Mouse (Mus musculus): ENCODE measurements at regions not wholly inside any gene's neighbourhood (a gene's known extent, or its start where the extent isn't known, plus 50 kb on each side); places are given as distances from the start of the nearest gene placed in this dataset.

DNA sequence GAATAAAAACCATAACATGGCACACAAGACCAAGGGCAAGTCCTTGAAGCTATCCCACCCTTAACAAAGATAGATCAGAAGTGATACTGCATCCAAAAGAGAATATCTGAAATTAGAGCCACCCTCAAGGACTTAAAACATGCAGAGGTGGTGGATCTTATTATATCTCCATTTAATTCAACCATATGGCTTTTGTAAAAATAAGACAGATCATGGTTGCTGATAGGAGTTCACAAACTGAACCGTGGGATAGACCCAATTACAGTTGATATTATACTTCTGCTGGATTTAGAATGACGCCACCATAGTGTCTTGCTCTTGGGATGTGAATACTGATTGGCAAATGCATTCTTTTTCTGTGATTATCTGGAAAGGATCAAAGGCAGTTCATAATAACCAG, 84.5 kb upstream of the F13a1 start:
- no peak for TF ChIP-seq CTCF (IDR thresholded peaks at IDR 0.05)
- intact Hi-C loops (cut with DNase I), result no loop called here
- Histone ChIP-seq H3K27ac (no peak overlapping the region), H3K4me3 (no peak overlapping the region)
- DNase-seq, result no peak

DNA sequence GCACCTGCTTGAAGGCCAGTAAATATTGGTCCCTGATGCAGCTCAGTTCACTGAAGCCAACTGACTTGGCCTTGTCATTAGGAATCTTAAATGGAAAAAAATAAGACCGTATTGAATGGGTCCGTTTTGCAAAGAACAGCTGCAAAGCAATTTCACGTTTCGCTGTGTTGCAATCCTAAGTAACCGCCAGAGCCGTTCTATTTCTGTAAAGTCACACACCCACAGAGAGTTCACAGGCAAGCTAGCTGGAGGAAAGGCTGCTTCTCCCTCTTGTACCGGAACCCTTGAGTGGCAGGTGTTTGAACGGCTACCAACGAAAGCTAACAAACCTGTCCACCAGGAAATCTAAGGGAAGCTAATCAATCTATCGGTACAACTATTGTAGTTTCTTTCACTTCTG, 80.6 kb upstream of the F13a1 start:
- intact Hi-C loops (cut with DNase I), result no loop called here
- Histone ChIP-seq H3K27ac (peak overlapping the region; percentile 2; the same call in 1 of the 2 replicates), H3K4me3 (peak overlapping the region; percentile 25)
- TF ChIP-seq CTCF (IDR thresholded peaks at IDR 0.05), result no peak
- DNase-seq, result peak; percentile 63

DNA sequence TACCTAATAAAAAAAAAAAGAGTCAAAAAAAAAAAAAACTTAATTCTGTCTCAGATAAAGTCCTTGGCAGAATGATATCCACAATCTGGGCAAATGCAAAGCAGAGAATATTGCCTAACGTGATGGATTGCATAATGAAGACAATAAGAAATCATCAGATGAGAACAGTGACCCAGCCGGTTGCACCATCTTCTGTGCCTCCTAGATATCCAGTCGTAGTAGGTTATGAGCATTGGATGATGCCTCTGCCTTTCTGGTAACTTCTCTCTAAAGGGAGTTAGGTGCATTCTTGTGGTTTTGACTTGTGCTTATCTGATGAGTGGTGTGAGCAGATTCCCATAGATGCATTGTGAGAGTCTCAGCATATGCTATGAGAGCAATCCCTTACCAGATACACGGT, 71.6 kb upstream of the F13a1 start:
- Histone ChIP-seq H3K27ac (no peak overlapping the region), H3K4me3 (no peak overlapping the region)
- intact Hi-C loops (cut with DNase I), result no loop called here
- DNase-seq, result no peak
- no peak for TF ChIP-seq CTCF (IDR thresholded peaks at IDR 0.05)

DNA sequence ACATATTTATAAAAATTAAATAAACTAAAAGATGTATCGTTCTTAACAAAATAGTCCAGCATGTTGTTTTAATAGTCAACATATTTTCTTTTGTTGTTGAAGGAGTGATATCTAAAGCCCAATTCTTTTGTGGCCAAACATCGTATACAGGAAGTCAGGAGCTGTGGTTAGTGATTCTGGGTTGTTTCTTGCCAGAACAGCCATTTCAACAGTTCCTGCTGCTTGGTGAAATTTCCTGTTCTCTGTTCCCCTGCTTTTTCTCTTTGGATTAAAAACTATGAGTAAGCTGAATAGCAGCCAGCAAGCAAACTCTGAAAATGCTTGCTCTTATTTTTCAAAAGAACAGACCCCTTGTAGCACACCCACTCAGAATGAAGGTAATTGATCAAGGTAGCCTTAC, 70.2 kb upstream of the F13a1 start:
- intact Hi-C loops (cut with DNase I), result no loop called here
- DNase-seq, result no peak
- Histone ChIP-seq H3K27ac (no peak overlapping the region), H3K4me3 (no peak overlapping the region)
- no peak for TF ChIP-seq CTCF (IDR thresholded peaks at IDR 0.05)

DNA sequence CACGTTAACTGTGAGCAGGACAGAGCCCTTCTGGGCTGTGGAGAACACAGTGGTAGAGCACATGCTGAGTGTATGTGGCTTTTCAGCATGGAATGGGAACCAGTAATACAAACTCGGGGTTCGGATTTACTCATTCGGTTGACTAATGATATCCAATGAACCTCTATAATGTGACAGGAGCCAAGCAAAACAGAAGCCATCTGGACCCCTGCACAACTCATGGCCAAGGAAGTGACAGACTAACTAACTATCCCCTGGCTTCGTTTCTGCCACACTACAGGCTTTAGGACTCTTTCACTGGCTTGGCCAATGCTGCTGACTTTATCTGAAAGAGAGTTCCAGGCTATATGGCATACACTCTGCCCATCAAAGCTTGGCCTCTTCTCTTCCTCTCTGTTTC, 64.3 kb upstream of the F13a1 start:
- TF ChIP-seq CTCF (IDR thresholded peaks at IDR 0.05), result no peak
- intact Hi-C loops (cut with DNase I), result no loop called here
- no peak overlapping the region for H3K27ac ChIP-seq
- no peak for DNase-seq
- no peak overlapping the region for H3K4me3 ChIP-seq

DNA sequence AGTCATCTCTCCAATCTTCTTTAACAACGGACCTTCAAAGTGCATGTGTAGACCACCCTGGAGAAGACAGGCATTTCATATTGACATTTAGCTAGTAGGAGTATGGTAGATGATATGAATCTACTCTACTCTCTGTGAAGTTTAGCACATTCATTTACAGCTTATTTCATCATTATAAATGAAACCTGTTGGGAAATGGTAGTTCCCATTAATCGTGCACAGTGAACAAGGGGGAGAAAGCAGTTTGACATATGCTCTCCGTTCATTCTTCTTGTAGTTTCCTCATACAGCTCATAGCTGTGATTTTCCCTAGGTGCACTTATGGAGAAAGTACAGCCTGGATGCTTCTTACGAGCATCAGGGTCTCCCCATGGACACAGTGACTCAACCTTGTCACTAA, 61.7 kb upstream of the F13a1 start:
- Histone ChIP-seq H3K4me3 (no peak overlapping the region), H3K27ac (no peak overlapping the region)
- intact Hi-C loops (cut with DNase I), result no loop called here
- DNase-seq, result no peak
- TF ChIP-seq CTCF (IDR thresholded peaks at IDR 0.05), result no peak

DNA sequence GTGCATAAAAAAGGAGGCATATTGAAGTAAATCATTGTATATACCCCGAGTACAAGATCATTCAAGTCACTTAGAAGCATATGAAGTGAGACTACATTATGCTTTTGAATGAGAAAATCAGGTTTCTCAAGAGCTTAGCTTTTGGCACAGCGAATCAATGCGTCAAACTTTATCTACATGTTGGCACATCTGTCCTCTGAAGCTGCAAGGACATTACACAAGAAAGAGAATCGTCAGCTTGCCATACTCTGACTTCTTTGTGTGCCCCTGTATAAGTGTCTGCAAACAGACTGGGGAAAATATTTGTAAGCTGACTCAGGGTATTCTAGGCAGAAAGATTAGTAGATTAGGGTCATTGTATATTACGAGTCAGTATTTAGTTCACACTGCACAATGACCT, 57.7 kb upstream of the F13a1 start:
- Histone ChIP-seq H3K4me3 (no peak overlapping the region), H3K27ac (no peak overlapping the region)
- intact Hi-C loops (cut with DNase I), result no loop called here
- DNase-seq, result no peak
- TF ChIP-seq CTCF (IDR thresholded peaks at IDR 0.05), result no peak

DNA sequence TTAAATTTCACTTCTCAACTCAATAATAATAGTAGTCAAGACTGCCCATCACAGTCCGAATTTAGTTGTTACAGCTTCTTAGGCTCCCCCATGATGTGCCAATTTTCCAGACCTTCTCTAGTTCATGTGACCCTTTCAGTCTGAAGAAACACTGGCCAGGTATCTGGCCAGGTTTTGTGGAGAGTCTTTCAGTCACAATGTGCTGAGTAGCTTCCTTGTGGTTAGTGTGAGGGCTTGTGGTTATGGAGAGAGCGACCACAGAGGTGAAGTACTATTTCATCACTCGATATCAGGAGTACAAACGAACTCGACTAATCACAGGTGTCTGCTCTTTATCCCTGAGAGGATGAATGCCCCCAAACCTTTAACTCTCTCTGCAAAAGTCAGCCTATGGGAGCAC, 56.0 kb upstream of the F13a1 start:
- H3K27ac ChIP-seq, result no peak overlapping the region
- TF ChIP-seq CTCF (IDR thresholded peaks at IDR 0.05), result no peak
- intact Hi-C loops (cut with DNase I), result no loop called here
- no peak overlapping the region for H3K4me3 ChIP-seq
- DNase-seq, result no peak

DNA sequence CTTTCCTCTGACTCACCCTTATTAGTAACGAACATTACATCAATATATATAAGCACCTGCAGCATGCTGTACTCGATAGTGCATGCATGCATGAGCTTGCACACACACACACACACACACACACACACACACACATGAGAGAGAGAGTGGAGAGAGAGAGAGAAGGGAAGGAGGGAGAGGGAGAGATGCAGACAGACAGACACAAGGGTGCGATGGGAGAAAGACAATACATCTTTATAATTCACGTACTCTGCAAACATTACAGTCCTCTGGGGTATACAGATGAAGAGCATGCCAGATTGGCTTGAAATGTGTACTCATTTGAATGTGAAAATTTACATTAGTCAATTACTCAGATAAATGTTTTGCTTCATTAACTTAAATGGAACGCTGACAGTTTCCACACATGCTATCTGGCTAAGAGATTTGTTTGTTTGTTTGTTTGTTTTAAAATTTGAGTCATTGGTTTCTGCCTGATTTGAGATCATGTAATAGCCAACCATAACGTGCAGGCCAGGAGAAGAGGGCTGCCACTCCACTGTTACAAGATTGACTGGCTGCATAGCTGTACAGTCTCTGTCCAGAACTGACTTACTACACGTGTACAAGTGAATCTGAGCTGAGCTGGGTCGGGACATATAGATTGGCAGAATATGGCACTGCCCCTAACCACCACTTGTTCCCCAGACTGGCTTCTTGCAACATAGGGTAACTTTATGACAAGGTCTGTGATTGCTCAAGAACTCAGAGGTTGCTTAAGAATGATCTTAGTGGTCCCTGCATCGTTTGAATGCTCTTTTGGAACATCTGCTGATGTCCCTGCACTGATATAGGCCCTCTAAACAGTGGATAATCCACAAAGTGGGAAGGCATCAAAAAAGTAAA, 54.6 kb upstream of the F13a1 start:
- H3K27ac ChIP-seq, result no peak overlapping the region
- H3K4me3 ChIP-seq, result no peak overlapping the region
- no peak for DNase-seq
- intact Hi-C loops (cut with DNase I), result no loop called here
- TF ChIP-seq CTCF (IDR thresholded peaks at IDR 0.05), result no peak

DNA sequence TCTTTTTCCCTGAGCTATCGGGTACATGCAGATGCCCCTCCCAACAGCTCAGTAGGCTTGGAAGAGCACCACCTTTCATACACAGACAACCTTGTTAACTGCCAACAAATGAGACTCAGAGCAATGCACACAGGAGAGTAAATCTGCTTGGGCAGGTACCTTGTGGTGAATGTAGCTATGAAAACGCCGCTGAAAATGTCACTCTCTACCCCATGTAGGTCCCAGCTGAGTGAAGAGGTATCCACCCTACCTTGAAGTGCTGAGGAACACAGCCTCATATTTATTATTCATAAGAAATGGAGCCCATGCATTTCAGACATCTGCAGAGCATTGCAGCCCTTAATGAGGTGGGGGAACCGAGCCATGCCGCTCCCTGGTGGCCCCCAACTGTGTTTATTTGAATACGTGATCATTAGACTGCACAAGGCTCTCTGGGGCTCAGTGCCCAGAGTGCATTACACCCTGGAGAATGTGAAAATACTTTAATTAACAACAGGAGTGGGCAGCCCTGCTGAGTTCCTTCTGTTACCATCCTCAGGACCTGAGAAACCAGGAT, 53.8 kb upstream of the F13a1 start:
- DNase-seq, result no peak
- no peak for TF ChIP-seq CTCF (IDR thresholded peaks at IDR 0.05)
- intact Hi-C loops (cut with DNase I), result no loop called here
- Histone ChIP-seq H3K27ac (no peak overlapping the region), H3K4me3 (no peak overlapping the region)

DNA sequence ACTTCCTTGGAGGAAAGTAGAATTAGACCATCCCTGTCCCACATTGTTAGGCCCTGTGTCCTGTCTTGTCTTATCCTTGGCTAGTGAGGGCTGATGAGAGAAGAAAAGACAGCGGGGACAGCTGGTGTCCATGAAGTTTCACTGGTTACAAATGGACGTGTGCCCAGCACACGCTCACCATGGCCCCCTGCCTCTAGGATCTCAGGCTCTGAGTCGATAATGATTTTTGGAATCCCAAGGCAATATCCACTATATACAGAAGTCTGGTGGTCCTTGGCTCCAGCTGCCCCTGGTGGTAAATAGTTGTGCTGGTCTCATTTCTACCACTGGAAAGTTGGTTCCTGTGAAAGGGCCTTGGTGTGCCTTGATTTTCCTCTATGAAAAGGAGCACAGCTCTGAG, 51.7 kb upstream of the F13a1 start:
- H3K4me3 ChIP-seq, result no peak overlapping the region
- no peak overlapping the region for H3K27ac ChIP-seq
- DNase-seq, result no peak
- intact Hi-C loops (cut with DNase I), result no loop called here
- TF ChIP-seq CTCF (IDR thresholded peaks at IDR 0.05), result no peak
